Mouse (Mus musculus): ENCODE results near the gene Slc35a5. TPM values are rescaled to one million over a fixed set of nuclear protein-coding genes. Genes with fewer than 3 reads are reported as not detected.

The Slc35a5 gene
- polyA plus RNA-seq, 1 experiment = 40.0 TPM

DNA sequence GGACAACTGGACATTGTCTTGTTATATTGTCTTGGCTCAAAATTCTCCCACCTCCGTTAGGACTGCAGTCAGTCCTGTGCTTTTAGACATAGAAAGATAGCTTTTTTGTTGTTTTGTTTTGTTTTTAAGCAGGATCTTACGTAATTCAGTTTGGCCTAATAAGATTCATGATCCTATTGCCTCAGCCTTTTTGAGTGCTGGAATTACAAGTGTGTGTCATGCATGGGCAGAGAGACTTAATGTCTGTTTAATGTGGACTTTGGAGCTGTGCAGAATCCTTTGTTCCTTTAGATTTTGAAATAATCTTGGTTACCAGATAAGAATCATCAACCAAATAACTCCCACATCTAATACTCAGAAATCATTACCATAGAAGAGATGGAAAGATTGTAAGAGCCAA is 20.0 kb upstream of the Slc35a5 start:
- no peak overlapping the region for H3K4me3 ChIP-seq (replicated peaks; ENCODE audit: insufficient read depth, low read depth, low read length)
- 93% methylated on average over 2 of the region's 2 CpGs for WGBS
- no peaks in the 10 kb centered on the region for H3K27me3 ChIP-seq (ENCODE audit: control insufficient read depth, insufficient read depth, low read length)
- TF ChIP-seq POLR2A (IDR thresholded peaks at IDR 0.05; ENCODE audit: borderline replicate concordance, insufficient read depth, low read length) (no peak), CTCF (IDR thresholded peaks at IDR 0.05; ENCODE audit: borderline replicate concordance, insufficient read depth, low read depth, low read length) (no peak)
- no peak overlapping the region for H3K27ac ChIP-seq (ENCODE audit: insufficient read depth, low read length)
- no peaks in the 10 kb centered on the region for H3K4me1 ChIP-seq (ENCODE audit: control insufficient read depth, insufficient read depth, low read length)
- no peak for DNase-seq

DNA sequence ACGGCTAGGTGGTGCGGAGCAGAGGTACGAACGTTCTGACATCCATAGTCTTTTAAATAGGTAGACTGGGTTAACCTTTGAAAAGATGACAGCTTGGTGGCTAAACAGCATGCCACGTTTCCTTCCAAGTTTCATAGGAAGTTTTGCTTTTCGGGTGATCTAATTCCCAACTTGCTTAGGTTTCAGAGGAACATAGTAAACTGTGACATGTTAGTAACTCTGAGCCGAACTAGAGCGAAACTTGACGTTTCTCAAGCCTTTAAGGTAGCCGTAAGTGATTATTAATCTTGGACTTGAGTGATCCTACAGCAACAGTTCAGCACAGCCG is 847 bp upstream of the Slc35a5 start:
- Histone ChIP-seq H3K27me3 (ENCODE audit: control insufficient read depth, insufficient read depth, low read length) (no peaks in the 10 kb centered on the region), H3K4me3 (replicated peaks; ENCODE audit: insufficient read depth, low read depth, low read length) (peak overlapping the region; percentile 70), H3K4me1 (ENCODE audit: control insufficient read depth, insufficient read depth, low read length) (no peaks in the 10 kb centered on the region), H3K27ac (ENCODE audit: insufficient read depth, low read length) (peak overlapping the region; percentile 69; the same call in 1 of the 2 replicates)
- TF ChIP-seq POLR2A (IDR thresholded peaks at IDR 0.05; ENCODE audit: borderline replicate concordance, insufficient read depth, low read length) (no peak), CTCF (IDR thresholded peaks at IDR 0.05; ENCODE audit: borderline replicate concordance, insufficient read depth, low read depth, low read length) (no peak)
- no peak for DNase-seq
- WGBS = 2% methylated on average over 11 of the region's 11 CpGs

DNA sequence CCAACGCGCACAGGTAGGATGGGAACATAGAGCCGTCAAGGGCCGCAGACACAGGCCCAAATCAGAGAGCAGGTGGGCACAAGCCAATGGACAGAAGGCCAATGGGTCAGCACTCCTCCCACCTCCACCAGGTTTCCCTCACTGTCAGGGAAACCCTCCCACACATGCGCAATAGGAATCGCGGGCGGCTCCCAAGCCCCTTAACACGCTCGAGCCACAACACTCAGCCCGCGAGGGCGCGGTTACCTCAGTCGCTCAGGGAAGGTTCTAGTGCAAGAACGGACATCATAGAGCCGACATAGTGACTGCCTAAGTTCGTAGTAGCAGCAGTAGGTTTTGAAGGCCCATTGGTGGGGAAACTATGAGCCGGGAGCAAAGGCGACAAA is 377 bp downstream of the Slc35a5 start:
- no peaks in the 10 kb centered on the region for H3K4me1 ChIP-seq (ENCODE audit: control insufficient read depth, insufficient read depth, low read length)
- H3K27ac ChIP-seq (ENCODE audit: insufficient read depth, low read length) = peak overlapping the region; percentile 36
- H3K27me3 ChIP-seq (ENCODE audit: control insufficient read depth, insufficient read depth, low read length) = no peaks in the 10 kb centered on the region
- TF ChIP-seq CTCF (IDR thresholded peaks at IDR 0.05; ENCODE audit: borderline replicate concordance, insufficient read depth, low read depth, low read length) = no peak
- TF ChIP-seq POLR2A (IDR thresholded peaks at IDR 0.05; ENCODE audit: borderline replicate concordance, insufficient read depth, low read length) = no peak
- peak overlapping the region; percentile 70 for H3K4me3 ChIP-seq (replicated peaks; ENCODE audit: insufficient read depth, low read depth, low read length)
- peak; percentile 84 for DNase-seq
- WGBS = 0% methylated on average over 20 of the region's 20 CpGs

DNA sequence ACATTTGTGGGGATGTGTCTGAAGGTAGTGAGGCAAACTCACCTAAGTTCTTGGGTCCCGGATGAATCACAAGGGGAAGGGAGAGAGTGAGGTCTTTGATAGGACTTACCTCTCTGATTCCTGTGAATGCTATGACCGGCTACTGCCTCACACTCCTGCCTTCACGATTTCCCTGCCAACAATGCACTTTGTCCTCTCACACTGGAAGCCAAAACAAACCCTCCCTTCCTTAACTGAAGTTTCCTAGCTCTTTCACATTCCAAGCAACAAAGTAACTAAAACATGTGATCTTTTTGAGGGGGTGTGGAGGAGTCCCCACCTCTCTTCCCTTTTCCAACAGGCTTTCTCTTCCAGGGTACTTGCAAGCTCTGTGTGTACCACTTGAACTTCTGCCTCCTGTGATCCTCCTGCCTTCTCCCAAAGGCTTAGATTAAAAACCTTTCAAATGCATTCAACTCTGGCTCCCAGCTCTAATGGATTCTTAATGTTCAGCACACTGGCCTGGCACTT is 3.7 kb downstream of the Slc35a5 start:
- TF ChIP-seq POLR2A (IDR thresholded peaks at IDR 0.05; ENCODE audit: borderline replicate concordance, insufficient read depth, low read length) (no peak), CTCF (IDR thresholded peaks at IDR 0.05; ENCODE audit: borderline replicate concordance, insufficient read depth, low read depth, low read length) (no peak)
- 91% methylated on average over 3 of the region's 3 CpGs for WGBS

DNA sequence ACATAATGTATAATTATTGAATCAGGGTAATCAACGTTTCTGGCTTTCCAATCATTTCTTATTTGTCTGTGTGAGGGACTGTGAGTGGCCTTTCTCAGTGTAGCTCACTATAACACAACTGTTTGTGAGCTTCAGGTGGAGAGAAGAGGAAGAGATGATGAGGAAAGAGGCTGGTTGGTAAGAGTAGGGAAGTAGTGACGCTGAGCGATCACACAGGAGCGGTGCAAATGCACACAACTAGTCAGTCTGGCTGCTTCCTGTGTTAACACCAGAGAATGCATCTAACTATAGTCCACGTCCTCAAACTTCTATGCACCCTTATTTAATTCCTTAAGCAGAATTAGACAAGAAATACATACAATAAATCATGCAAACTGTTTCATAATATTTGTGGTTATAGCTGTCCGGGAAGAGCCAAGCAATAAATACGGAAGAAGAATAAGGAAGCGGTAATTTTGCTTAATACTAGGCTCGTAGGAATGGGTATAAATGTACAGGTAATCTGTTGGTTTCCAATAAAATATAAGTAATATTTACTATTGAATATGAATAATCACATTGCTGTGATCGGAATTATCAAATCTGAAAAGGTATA is 9.9 kb downstream of the Slc35a5 start:
- H3K27me3 ChIP-seq (ENCODE audit: control insufficient read depth, insufficient read depth, low read length) = no peaks in the 10 kb centered on the region
- DNase-seq = no peak
- H3K27ac ChIP-seq (ENCODE audit: insufficient read depth, low read length) = no peak overlapping the region
- no peak overlapping the region for H3K4me3 ChIP-seq (replicated peaks; ENCODE audit: insufficient read depth, low read depth, low read length)
- 96% methylated on average over 10 of the region's 10 CpGs for WGBS
- H3K4me1 ChIP-seq (ENCODE audit: control insufficient read depth, insufficient read depth, low read length) = no peaks in the 10 kb centered on the region
- TF ChIP-seq POLR2A (IDR thresholded peaks at IDR 0.05; ENCODE audit: borderline replicate concordance, insufficient read depth, low read length) (no peak), CTCF (IDR thresholded peaks at IDR 0.05; ENCODE audit: borderline replicate concordance, insufficient read depth, low read depth, low read length) (no peak)

More for the DNA sequence above, 3.7 kb downstream of the Slc35a5 start:
- no peak for DNase-seq
- H3K4me3 ChIP-seq (replicated peaks; ENCODE audit: insufficient read depth, low read depth, low read length) = no peak overlapping the region
- H3K4me1 ChIP-seq (ENCODE audit: control insufficient read depth, insufficient read depth, low read length) = no peaks in the 10 kb centered on the region
- H3K27ac ChIP-seq (ENCODE audit: insufficient read depth, low read length) = no peak overlapping the region
- no peaks in the 10 kb centered on the region for H3K27me3 ChIP-seq (ENCODE audit: control insufficient read depth, insufficient read depth, low read length)

DNA sequence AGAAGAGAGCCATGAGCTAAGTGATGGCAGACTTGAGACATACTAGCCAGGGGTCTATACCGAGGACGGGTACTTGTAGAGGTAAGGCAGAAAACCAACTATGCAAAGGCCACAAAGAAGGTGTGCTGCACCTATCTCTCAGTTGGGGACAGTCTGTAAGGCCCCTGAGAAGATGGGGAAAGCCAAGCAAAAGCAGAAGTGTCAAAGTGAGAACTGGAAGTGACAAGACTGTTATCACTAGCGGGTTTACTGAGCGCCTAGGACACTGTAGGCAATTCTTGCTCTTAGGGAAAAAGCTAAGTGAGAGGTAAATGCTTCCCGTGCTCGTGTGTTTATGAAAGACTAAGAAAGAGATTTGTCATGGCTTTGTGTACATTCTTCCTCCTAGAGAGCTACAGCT is 13.4 kb downstream of the Slc35a5 start:
- TF ChIP-seq POLR2A (IDR thresholded peaks at IDR 0.05; ENCODE audit: borderline replicate concordance, insufficient read depth, low read length) (no peak), CTCF (IDR thresholded peaks at IDR 0.05; ENCODE audit: borderline replicate concordance, insufficient read depth, low read depth, low read length) (no peak)
- H3K4me1 ChIP-seq (ENCODE audit: control insufficient read depth, insufficient read depth, low read length) = no peaks in the 10 kb centered on the region
- no peak for DNase-seq
- 94% methylated on average over 6 of the region's 6 CpGs for WGBS
- no peak overlapping the region for H3K4me3 ChIP-seq (replicated peaks; ENCODE audit: insufficient read depth, low read depth, low read length)
- H3K27me3 ChIP-seq (ENCODE audit: control insufficient read depth, insufficient read depth, low read length) = no peaks in the 10 kb centered on the region
- no peak overlapping the region for H3K27ac ChIP-seq (ENCODE audit: insufficient read depth, low read length)

DNA sequence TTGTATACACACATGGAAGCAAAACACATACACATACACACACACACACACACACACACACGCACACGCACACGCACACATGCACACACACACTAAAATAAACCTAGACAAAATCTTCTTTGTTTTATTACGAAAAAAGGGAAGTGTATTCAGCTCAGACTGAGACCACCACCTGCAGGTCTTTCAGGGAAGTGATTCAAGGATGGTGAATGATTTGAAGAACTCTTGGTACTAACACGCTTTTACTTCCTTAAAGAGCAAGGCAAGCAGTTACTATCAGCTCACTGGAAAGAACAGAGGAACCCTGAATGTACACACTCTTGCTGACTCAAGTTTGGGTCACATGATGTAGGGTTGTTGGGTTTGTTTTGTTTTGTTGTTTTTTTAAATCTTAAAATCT is 15.9 kb downstream of the Slc35a5 start:
- WGBS = 91% methylated on average over 5 of the region's 5 CpGs
- no peak for TF ChIP-seq POLR2A (IDR thresholded peaks at IDR 0.05; ENCODE audit: borderline replicate concordance, insufficient read depth, low read length)
- TF ChIP-seq CTCF (IDR thresholded peaks at IDR 0.05; ENCODE audit: borderline replicate concordance, insufficient read depth, low read depth, low read length) = no peak
- H3K4me3 ChIP-seq (replicated peaks; ENCODE audit: insufficient read depth, low read depth, low read length) = no peak overlapping the region
- no peaks in the 10 kb centered on the region for H3K4me1 ChIP-seq (ENCODE audit: control insufficient read depth, insufficient read depth, low read length)
- H3K27me3 ChIP-seq (ENCODE audit: control insufficient read depth, insufficient read depth, low read length) = no peaks in the 10 kb centered on the region
- DNase-seq = no peak
- no peak overlapping the region for H3K27ac ChIP-seq (ENCODE audit: insufficient read depth, low read length)

DNA sequence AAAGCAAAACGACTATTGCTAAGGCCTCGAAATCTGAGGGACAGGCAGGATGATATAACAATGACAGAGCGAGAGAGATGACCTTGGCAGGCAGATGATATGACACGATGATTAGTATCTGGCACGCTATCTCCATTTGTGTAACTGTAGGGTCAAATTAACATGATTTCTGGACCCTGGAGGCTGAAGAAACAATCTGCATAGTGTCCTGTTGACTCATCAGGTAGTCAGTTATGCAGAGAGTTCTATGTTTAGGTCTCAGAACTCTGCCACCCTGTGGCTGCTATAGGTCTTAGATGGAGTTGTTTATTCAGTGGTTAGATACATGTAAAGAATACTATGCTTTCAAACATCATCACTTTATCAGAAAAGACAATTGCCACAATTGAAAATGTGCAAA is 16.8 kb downstream of the Slc35a5 start:
- TF ChIP-seq CTCF (IDR thresholded peaks at IDR 0.05; ENCODE audit: borderline replicate concordance, insufficient read depth, low read depth, low read length) (no peak), POLR2A (IDR thresholded peaks at IDR 0.05; ENCODE audit: borderline replicate concordance, insufficient read depth, low read length) (no peak)
- H3K4me3 ChIP-seq (replicated peaks; ENCODE audit: insufficient read depth, low read depth, low read length) = no peak overlapping the region
- H3K4me1 ChIP-seq (ENCODE audit: control insufficient read depth, insufficient read depth, low read length) = no peaks in the 10 kb centered on the region
- no peak for DNase-seq
- H3K27me3 ChIP-seq (ENCODE audit: control insufficient read depth, insufficient read depth, low read length) = no peaks in the 10 kb centered on the region
- no peak overlapping the region for H3K27ac ChIP-seq (ENCODE audit: insufficient read depth, low read length)
- 89% methylated on average over 5 of the region's 5 CpGs for WGBS
